Mouse (Mus musculus) midbrain, embryonic 12.5 days (tissue): ENCODE data around the gene Bcl9. TPM values are rescaled to one million over a fixed set of nuclear protein-coding genes. Genes with fewer than 3 reads are reported as not detected.

Experiments
- ATAC-seq: fragments of 200-750 bp; cut with Nextera tagmentation; 2 replicates; pipeline ENCODE4 v1.8.0; 2017; ENCODE audit warnings: low read depth, moderate TSS enrichment, moderate library complexity; ENCODE audit not compliant: low FRiP score
- H3K27ac ChIP-seq: fragments of 300-500 bp; sonication (generic); replicated peaks from 2 replicates; pipeline ENCODE4 v1.5.1; 2016; ENCODE audit warnings: mild to moderate bottlenecking
- H3K27me3 ChIP-seq: fragments of 300-500 bp; sonication (generic); 2 replicates; pipeline ENCODE4 v1.6.1; 2016; ENCODE audit warnings: mild to moderate bottlenecking
- H3K36me3 ChIP-seq: fragments of 300-500 bp; sonication (generic); 2 replicates; pipeline ENCODE4 v1.6.1; 2016
- H3K4me1 ChIP-seq: fragments of 300-500 bp; sonication (generic); 2 replicates; pipeline ENCODE4 v1.6.1; 2016
- H3K4me2 ChIP-seq: fragments of 300-500 bp; sonication (generic); replicated peaks from 2 replicates; pipeline ENCODE4 v1.6.1; 2016; ENCODE audit warnings: mild to moderate bottlenecking, moderate library complexity
- H3K4me3 ChIP-seq: fragments of 300-500 bp; sonication (generic); 2 replicates; pipeline ENCODE4 v1.5.1; 2016; ENCODE audit warnings: mild to moderate bottlenecking
- H3K9ac ChIP-seq: fragments of 300-500 bp; sonication (generic); replicated peaks from 2 replicates; pipeline ENCODE4 v1.6.1; 2016; ENCODE audit warnings: mild to moderate bottlenecking, moderate library complexity
- H3K9me3 ChIP-seq: fragments of 300-500 bp; sonication (generic); 2 replicates; pipeline ENCODE4 v1.6.1; 2016; ENCODE audit warnings: mild to moderate bottlenecking
- whole genome bisulfite sequencing: fragments of 180-500 bp; shearing (Covaris S2); methylation state at CpG from one replicate; pipeline ENCODE4 v1.1.7; 2016; 5-methylcytosine and 5-hydroxymethylcytosine counted together
- polyA plus RNA-seq: library from polyadenylated mRNA; unstranded; fragments of >200 nt; fragmentation: Nextera tagmentation; extraction: Ambion mirVana; gene quantifications from 2 replicates; pipeline ENCODE4 v1.2.1, GENCODE M21; 2016

Bcl9 gene
- polyA plus RNA-seq, 1 experiment from 2014 or later: 79.1 TPM

DNA sequence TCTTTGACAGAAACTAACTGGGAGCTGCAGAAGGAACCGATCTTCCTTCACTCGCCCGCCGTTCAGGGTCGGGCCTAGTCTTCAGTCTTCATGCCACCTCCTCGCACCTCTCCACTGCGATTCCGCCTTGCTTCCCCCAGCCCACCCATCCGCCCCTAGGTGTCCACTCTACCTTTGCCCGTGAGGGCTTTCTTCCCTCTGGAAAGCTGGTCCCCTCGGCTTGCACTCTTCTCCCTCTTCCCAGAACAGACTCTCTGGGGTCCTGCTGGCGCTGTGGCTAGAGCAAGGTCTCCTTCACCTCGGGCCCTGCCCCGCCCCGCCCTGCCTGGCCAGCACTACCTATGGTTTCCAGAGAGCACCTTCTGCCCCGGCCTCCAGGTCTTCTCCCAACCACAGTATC is 69.7 kb downstream of the Bcl9 start:
- Histone ChIP-seq H3K9me3 (no peaks in the 10 kb centered on the region), H3K4me1 (peaks cover 37% of the 10 kb centered on the region), H3K4me3 (peak overlapping the region; percentile 93), H3K9ac (peak overlapping the region; percentile 67), H3K27ac (peak overlapping the region; percentile 97), H3K27me3 (no peaks in the 10 kb centered on the region), H3K4me2 (peak overlapping the region; percentile 76), H3K36me3 (peaks cover 3% of the 10 kb centered on the region; the same call in 1 of the 2 replicates)
- WGBS: 0% methylated on average over 16 of the region's 16 CpGs
- peak; percentile 44 for ATAC-seq

GRCm38 (mm10) chr3:97227259-97228005 is 70.3 kb downstream of the Bcl9 start:
- 1% methylated on average over 51 of the region's 79 CpGs for WGBS
- ATAC-seq: peak; percentile 91
- Histone ChIP-seq H3K4me2 (peak overlapping the region; percentile 76), H3K4me1 (peaks cover 38% of the 10 kb centered on the region), H3K27ac (peak overlapping the region; percentile 97), H3K36me3 (peaks cover 8% of the 10 kb centered on the region), H3K9me3 (no peaks in the 10 kb centered on the region), H3K27me3 (no peaks in the 10 kb centered on the region), H3K4me3 (peak overlapping the region; percentile 93), H3K9ac (peak overlapping the region; percentile 89)

- H3K9ac ChIP-seq: peak overlapping the region; percentile 89
- H3K4me1 ChIP-seq: peaks cover 38% of the 10 kb centered on the region
- WGBS: under 1% methylated on average over 18 of the region's 18 CpGs
- H3K27me3 ChIP-seq: no peaks in the 10 kb centered on the region
- H3K36me3 ChIP-seq: peaks cover 13% of the 10 kb centered on the region
- peak overlapping the region; percentile 97 for H3K27ac ChIP-seq
- no peaks in the 10 kb centered on the region for H3K9me3 ChIP-seq
- ATAC-seq: peak; percentile 1; the same call in 1 of the 2 replicates
- H3K4me3 ChIP-seq: peak overlapping the region; percentile 93
- peak overlapping the region; percentile 76 for H3K4me2 ChIP-seq
These were observed 71.0 kb downstream of the Bcl9 start for GRCm38 (mm10) chr3:97226719-97227118.

GRCm38 (mm10) chr3:97225231-97225630 is 72.5 kb downstream of the Bcl9 start:
- H3K4me3 ChIP-seq: no peak overlapping the region
- no peaks in the 10 kb centered on the region for H3K9me3 ChIP-seq
- peaks cover 38% of the 10 kb centered on the region for H3K4me1 ChIP-seq
- WGBS: 85% methylated on average over 5 of the region's 5 CpGs
- H3K9ac ChIP-seq: no peak overlapping the region
- no peaks in the 10 kb centered on the region for H3K27me3 ChIP-seq
- no peak for ATAC-seq
- peaks cover 24% of the 10 kb centered on the region for H3K36me3 ChIP-seq
- H3K4me2 ChIP-seq: no peak overlapping the region
- H3K27ac ChIP-seq: no peak overlapping the region

- no peak for ATAC-seq
- no peak overlapping the region for H3K4me2 ChIP-seq
- H3K27ac ChIP-seq: no peak overlapping the region
- H3K27me3 ChIP-seq: no peaks in the 10 kb centered on the region
- H3K36me3 ChIP-seq: peaks cover 42% of the 10 kb centered on the region
- no peak overlapping the region for H3K4me3 ChIP-seq
- H3K9ac ChIP-seq: no peak overlapping the region
- H3K4me1 ChIP-seq: peaks cover 32% of the 10 kb centered on the region
- 85% methylated on average over 9 of the region's 9 CpGs for WGBS
- no peaks in the 10 kb centered on the region for H3K9me3 ChIP-seq
These were observed 74.5 kb downstream of the Bcl9 start for GRCm38 (mm10) chr3:97223261-97223660.

DNA sequence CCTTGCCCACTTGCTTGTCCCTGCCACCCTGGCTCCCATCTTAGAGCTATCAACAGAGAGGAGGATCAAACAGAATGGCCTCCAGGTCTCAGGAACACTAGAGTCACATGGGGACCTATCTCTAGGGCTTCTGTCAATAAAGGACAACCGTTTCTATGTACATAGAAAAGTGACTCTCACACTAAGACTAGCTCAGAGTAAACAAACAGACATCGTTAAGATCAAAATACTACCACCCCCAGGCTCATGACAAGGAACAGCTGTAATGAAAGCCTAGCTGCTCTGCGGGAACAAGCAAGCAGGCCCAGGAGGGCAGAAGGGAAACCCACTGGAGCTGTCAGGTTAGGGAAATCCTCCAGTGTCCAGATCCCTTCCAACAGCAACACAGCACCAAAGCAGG is 82.2 kb downstream of the Bcl9 start:
- H3K36me3 ChIP-seq: peaks cover 91% of the 10 kb centered on the region
- H3K4me3 ChIP-seq: no peak overlapping the region
- no peaks in the 10 kb centered on the region for H3K9me3 ChIP-seq
- H3K4me2 ChIP-seq: no peak overlapping the region
- H3K27me3 ChIP-seq: no peaks in the 10 kb centered on the region
- no peak overlapping the region for H3K27ac ChIP-seq
- H3K4me1 ChIP-seq: no peaks in the 10 kb centered on the region
- no peak overlapping the region for H3K9ac ChIP-seq
- ATAC-seq: no peak
- WGBS: 74% methylated on average over 3 of the region's 3 CpGs

GRCm38 (mm10) chr3:97214439-97214838 is 83.3 kb downstream of the Bcl9 start:
- no peak overlapping the region for H3K9ac ChIP-seq
- WGBS: 83% methylated on average over 1 of the region's 1 CpGs
- no peak overlapping the region for H3K4me3 ChIP-seq
- no peaks in the 10 kb centered on the region for H3K9me3 ChIP-seq
- no peaks in the 10 kb centered on the region for H3K4me1 ChIP-seq
- no peak for ATAC-seq
- H3K27ac ChIP-seq: no peak overlapping the region
- peaks cover 91% of the 10 kb centered on the region for H3K36me3 ChIP-seq
- H3K4me2 ChIP-seq: no peak overlapping the region
- H3K27me3 ChIP-seq: no peaks in the 10 kb centered on the region

DNA sequence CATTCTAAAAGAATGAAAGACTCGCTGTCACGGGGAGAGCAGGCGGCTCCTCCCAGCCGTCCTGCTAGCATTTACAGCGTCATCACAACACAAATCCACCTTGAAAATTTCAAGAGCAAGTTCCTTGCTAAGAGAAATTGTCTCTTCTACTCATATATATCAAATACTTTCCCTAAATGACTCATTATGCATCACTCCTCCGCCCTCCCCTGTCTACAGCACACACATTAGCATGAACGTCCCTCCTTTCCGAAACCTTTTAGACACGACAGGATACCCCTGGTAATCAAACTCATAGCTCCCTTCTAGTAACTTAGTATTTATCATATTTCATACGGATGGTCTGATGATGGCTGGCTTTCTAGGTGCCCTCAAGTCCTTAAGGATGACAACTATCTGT is 83.8 kb downstream of the Bcl9 start:
- no peak overlapping the region for H3K4me3 ChIP-seq
- no peaks in the 10 kb centered on the region for H3K9me3 ChIP-seq
- no peak overlapping the region for H3K9ac ChIP-seq
- no peak overlapping the region for H3K4me2 ChIP-seq
- H3K4me1 ChIP-seq: no peaks in the 10 kb centered on the region
- H3K27me3 ChIP-seq: no peaks in the 10 kb centered on the region
- H3K27ac ChIP-seq: no peak overlapping the region
- no peak for ATAC-seq
- WGBS: 92% methylated on average over 10 of the region's 10 CpGs
- peaks cover 91% of the 10 kb centered on the region for H3K36me3 ChIP-seq

GRCm38 (mm10) chr3:97211177-97211576 is 86.5 kb downstream of the Bcl9 start:
- Histone ChIP-seq H3K4me2 (no peak overlapping the region), H3K4me3 (no peak overlapping the region), H3K36me3 (peaks cover 97% of the 10 kb centered on the region), H3K9ac (no peak overlapping the region), H3K27ac (no peak overlapping the region), H3K27me3 (no peaks in the 10 kb centered on the region), H3K4me1 (no peaks in the 10 kb centered on the region), H3K9me3 (no peaks in the 10 kb centered on the region)
- no peak for ATAC-seq
- 89% methylated on average over 5 of the region's 5 CpGs for WGBS

DNA sequence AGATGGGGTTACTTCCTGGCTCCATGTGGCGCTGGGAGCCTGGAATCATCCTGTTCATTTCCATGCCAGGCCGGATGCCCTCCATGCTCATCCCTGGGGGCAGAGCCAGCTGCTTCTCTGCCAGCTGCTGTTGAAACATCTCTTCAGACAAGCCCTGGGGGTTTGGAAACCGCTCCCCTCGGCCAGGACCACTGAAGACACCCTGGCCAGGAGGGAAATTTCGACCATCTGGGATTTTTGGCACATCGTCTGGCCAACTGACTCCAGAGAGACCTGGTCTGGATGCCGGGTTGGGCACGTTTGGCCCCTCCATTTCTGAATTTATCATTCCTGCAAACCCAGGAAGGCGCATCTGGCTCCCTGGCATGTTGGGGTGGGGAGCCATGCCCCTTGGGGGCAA is 88.4 kb downstream of the Bcl9 start:
- Histone ChIP-seq H3K4me1 (no peaks in the 10 kb centered on the region), H3K27me3 (no peaks in the 10 kb centered on the region), H3K4me3 (no peak overlapping the region), H3K27ac (no peak overlapping the region), H3K36me3 (peaks cover 97% of the 10 kb centered on the region), H3K4me2 (no peak overlapping the region), H3K9me3 (no peaks in the 10 kb centered on the region), H3K9ac (no peak overlapping the region)
- WGBS: 94% methylated on average over 9 of the region's 9 CpGs
- ATAC-seq: no peak

GRCm38 (mm10) chr3:97206521-97206920 is 91.2 kb downstream of the Bcl9 start:
- WGBS: 83% methylated on average over 3 of the region's 3 CpGs
- 0 out of 2 replicates have a peak, but pooled peaks cover 4% of the 10 kb centered on the region for H3K4me1 ChIP-seq
- H3K27me3 ChIP-seq: no peaks in the 10 kb centered on the region
- no peak overlapping the region for H3K27ac ChIP-seq
- no peak for ATAC-seq
- H3K9ac ChIP-seq: no peak overlapping the region
- H3K4me2 ChIP-seq: no peak overlapping the region
- peaks cover 75% of the 10 kb centered on the region for H3K36me3 ChIP-seq
- H3K4me3 ChIP-seq: no peak overlapping the region
- no peaks in the 10 kb centered on the region for H3K9me3 ChIP-seq

DNA sequence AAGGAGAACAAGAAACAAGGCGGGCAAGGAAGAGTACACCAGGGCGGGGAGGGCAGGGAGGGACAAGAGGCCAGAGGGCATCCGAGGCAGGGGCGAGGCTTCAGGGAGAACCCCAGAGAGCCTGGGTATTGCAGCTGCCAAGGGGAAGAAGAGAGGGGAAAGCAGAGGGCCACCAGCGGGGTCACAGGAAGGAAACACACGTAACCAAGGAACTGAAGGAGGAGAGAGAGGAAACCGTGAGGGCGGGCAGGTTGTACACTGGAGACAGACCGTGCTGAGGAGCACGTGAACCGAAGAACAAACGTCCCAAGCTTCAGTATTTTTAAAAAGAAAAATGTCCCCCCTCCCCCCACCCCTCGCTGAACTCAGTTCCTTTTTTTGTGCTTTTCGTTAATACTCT is 93.8 kb downstream of the Bcl9 start:
- Histone ChIP-seq H3K9me3 (no peaks in the 10 kb centered on the region), H3K4me1 (peaks cover 9% of the 10 kb centered on the region; the same call in 1 of the 2 replicates), H3K36me3 (peaks cover 49% of the 10 kb centered on the region), H3K4me2 (no peak overlapping the region), H3K4me3 (no peak overlapping the region), H3K27me3 (no peaks in the 10 kb centered on the region), H3K9ac (no peak overlapping the region), H3K27ac (no peak overlapping the region)
- ATAC-seq: no peak
- 80% methylated on average over 14 of the region's 14 CpGs for WGBS
